Mouse (Mus musculus): Measurements from ENCODE around the gene Cpox. TPM values are rescaled to one million over a fixed set of nuclear protein-coding genes. Genes with fewer than 3 reads are reported as not detected.
A peak's percentile ranks its signal among the peaks of the same experiment; 100 is the strongest.

The Cpox gene
- polyA plus RNA-seq, 2 experiments from 2014 or later = 48.3 to 55.6 TPM

GRCm38 (mm10) chr16:58670643-58671042 lies 551 bp downstream of the Cpox start:
- ATAC-seq = peak; percentile 33

DNA sequence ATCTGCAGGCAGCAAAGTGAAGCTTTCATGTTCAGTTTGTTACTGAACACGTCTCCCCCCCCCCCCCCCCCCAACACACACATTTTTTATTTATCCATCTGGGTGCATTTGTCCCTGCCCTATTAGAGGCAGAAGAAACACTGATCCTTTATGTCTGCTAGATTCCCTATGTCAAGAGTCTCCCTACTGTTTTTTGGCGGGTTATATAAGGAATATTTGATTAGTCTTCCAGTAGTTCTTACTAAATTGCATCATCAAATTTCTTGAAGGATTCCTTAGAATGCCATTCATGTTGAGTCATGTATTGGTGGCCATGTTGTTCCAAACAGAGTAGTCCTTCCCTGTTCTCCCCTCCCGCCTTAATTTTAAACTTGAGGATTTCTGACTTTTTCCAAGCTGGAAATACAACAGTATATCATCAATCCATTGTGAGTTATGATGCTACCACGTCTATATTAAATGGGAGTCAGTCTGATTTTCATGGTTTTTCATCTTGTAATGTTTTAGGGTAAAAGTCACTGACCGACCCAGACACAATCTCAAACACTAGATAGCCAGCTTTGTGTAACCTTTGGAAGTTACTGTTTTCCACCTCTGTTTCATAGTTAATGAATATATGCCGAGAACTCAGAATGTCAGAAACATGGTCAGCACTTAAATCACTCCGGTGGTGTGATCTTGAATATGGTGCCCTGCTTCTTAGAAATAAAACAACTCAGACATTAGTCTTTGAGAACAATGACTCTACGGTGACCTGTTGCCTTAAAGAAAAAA lies 1.3 kb downstream of the Cpox start:
- ATAC-seq = no peak

- ATAC-seq = no peak
Observed at GRCm38 (mm10) chr16:58672396-58672795, 2.3 kb downstream of the Cpox start.

DNA sequence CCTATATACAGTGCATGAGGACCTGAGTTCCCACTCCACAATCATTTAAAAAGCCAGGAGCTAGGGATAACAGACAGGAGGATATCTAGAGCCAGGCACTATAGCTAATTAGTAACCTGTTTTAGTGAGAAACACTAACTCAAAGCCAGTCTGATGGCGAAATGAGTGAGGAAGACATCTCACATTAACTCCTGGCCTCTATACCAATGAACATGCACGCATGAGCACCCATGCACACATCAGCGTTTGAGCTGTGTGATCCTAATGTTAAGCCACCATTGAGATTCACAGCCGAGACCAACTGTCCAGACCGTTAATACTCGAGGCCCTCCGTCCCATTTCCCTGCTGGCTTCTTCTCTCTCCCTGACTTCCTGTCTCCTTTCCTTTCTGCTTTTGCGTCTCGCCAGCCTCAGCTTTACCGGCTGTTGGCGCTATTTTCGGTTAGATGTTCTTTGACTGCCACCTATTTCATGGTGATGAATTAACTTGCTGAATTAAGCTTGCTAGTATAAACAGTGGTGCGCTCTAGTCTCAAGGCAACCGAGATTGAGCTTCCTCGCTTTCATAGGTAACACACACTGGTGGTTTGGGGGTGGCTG lies 3.8 kb downstream of the Cpox start:
- no peak for ATAC-seq

DNA sequence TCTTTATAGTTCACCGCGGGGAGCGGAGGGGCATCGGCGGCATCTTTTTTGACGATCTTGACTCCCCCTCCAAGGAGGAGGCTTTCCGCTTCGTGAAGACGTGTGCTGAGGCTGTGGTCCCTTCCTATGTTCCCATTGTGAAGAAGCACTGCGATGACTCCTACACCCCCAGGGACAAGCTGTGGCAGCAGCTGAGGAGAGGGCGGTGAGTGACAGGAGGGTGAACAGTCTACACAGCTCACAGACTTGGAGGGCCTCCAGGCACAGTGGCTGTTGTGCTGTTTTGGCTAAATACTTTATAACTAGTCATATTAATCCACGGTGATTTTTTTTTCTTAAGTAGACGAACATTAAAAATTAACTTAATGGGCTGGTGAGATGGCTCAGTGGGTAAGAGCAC lies 5.2 kb downstream of the Cpox start:
- no peak for ATAC-seq

DNA sequence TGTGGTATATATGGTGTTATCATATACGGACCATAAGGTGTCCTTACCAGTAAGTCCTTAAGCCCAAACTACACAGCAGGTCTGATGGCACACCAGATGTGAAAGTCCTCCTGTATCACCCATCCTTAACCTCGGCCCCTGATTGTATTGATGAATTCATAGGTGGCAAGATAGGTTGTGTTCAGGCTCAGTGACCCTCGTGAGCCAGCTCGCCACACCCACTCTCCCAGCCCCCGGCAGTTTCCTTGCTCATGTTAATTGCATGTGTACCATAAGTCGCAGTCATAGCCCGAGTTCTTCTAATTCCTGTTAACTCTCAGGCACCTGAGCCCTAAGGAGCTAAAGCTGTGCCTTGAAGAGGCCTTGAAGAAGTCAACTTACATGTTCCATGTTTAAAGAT lies 6.1 kb downstream of the Cpox start:
- no peak for ATAC-seq

GRCm38 (mm10) chr16:58676633-58677032 lies 6.5 kb downstream of the Cpox start:
- no peak for ATAC-seq

- no peak for ATAC-seq
Observed at GRCm38 (mm10) chr16:58677491-58677890, 7.4 kb downstream of the Cpox start.

GRCm38 (mm10) chr16:58678660-58679059 lies 8.6 kb downstream of the Cpox start:
- ATAC-seq = peak; percentile 79

DNA sequence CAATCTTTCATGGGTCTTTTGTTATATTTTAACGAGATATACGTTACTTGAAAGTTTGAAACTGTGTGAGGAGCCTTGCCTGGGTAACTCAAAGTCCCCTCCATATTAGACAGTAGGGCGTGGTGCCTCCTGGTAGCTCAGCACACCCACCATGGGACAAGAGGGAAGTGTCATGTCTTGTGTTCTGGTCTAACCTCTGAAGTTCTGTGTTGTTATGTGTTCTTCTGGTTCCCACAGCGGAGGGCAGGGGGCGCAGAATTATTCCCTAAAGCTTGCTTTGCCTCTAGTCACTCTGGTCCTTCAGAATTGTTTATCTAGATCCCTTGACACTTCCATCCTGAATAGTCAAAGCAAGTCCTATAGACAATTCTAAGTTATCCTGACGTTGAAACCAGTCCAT lies 12.0 kb downstream of the Cpox start:
- no peak for ATAC-seq

DNA sequence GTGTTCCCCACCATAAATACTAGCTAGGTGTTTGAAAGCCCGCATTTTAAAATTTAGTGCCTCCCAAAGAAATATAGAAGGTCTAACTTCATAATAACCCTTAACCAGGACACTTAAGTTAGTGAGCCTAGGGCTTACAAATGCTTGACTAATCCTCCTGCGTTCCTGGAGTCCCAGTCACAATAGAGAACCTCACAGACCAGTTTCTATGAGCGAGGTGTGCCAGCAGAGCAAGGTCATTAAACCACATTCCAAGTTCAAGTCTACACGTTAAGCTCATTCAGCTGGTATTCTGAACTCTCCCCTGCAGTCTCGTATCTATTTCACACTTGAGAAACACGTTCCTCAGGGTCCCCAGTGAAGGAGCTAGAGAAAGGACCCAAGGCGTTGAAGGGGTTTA lies 12.8 kb downstream of the Cpox start:
- ATAC-seq = no peak

GRCm38 (mm10) chr16:58683911-58684310 lies 13.8 kb downstream of the Cpox start:
- ATAC-seq = no peak

- ATAC-seq = peak; percentile 37
Observed at GRCm38 (mm10) chr16:58684537-58684936, 14.4 kb downstream of the Cpox start.

DNA sequence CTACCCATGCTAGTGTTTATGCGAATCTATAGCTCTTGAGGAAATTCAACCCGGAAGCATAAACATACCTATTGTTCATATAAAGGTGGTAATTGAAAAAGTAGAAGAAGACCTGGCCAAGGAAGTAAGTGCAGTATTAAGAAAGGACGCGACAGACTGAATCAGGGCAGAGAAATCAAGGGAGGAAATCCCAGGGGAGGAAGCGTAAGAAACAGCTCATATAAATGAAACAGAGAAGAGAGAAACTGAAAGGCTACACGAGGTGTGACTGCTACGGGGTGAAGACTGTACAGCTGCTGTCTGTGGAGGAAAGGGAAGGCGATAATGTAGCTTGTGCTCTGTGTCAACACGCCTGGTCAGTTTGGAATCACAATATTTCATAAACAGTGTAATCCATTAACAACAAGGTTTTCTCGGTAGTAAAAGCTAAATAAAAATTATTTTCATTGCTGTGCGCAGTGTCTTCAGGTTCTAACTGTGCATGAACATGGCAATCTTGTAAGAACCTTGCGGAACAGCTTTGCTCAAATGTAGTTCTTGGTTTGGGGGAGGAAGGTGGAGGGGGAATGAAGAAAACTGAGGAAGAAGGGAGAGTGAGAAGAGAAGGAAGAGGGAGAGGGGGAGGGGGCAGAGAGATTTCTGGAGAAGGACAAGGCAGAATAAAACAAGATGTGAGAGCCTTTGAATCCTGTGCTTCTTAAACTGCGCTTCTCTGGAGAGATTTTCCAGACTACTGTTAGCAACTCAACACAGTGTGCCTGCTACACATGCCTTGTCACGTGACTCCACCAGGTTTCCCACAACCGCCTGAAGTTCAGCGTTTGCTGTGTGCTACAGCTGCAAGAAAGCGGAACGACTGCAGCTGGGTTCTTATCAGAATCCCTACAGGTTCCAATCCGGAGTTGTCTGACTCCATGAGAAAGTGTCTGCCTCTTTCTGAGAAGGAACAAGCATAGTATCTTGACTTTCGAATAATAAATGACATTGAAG lies 15.8 kb downstream of the Cpox start:
- ATAC-seq = peak; percentile 51

GRCm38 (mm10) chr16:58688534-58688933 lies 18.4 kb downstream of the Cpox start:
- no peak for ATAC-seq

- ATAC-seq = peak; percentile 25
Observed at GRCm38 (mm10) chr16:58689555-58690169, 19.6 kb downstream of the Cpox start.

GRCm38 (mm10) chr16:58690322-58690732 lies 20.2 kb downstream of the Cpox start:
- peak; percentile 41 for ATAC-seq

GRCm38 (mm10) chr16:58694091-58694490 lies 24.0 kb downstream of the Cpox start:
- ATAC-seq = peak; percentile 38

- peak; percentile 47 for ATAC-seq
Observed at GRCm38 (mm10) chr16:58696796-58697195, 26.7 kb downstream of the Cpox start.

DNA sequence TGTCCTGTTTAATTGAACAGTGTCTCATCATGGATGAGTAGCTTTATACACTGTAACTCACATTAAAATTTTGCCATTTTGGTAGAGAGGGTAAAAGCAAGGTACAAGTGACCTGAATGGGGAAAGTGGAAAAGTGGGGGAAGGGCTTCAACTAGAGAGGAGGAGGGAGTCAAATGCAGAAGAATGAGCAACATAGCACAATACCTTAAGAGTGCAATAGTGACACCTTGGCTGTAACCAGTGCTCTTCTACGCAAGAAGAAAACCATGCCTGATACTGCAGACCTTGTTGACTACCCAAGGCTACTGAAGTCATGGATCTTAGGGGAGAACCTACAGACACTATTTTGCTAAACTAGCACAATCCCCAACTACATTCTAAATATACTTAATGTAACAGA lies 27.2 kb downstream of the Cpox start:
- ATAC-seq = no peak

- ATAC-seq = no peak
Observed at GRCm38 (mm10) chr16:58700174-58700573, 30.1 kb downstream of the Cpox start.

DNA sequence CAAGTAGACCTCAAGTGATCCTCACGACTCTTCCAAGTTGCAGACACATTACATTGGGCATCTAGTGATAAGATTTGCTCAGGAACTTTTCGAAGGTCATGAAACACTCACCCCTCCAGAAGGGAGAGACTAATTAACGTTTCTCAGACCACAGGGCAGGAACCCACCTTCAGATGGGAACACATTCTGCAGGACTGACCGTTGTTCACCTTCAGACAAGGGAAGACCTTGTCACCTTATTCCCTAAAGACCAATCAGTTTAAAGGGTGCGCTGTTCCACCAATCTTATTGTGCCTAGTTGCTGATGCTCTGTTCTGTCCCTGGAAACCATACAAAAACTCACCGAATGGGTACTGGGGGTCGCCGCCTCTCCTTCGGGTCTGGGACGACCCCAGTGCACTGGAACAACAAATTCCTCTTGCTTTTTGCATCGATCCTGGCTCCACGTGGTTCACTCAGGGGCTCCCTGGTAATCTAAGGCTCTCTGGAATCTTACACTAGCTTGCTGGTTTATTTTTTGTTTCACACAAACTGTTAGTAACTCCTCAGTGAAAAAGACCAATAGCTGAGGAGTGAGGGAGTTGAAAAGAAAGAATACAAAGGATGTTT lies 30.8 kb downstream of the Cpox start:
- no peak for ATAC-seq
